Mouse (Mus musculus) lung, postnatal 14 days (tissue): ENCODE data around the gene 4930595D18Rik.
A peak's percentile ranks its signal among the peaks of the same experiment; 100 is the strongest.

Experiments
- DNase-seq: peaks from one replicate; pipeline ENCODE4 v3.0.0; 2021

Gene 4930595D18Rik

DNA sequence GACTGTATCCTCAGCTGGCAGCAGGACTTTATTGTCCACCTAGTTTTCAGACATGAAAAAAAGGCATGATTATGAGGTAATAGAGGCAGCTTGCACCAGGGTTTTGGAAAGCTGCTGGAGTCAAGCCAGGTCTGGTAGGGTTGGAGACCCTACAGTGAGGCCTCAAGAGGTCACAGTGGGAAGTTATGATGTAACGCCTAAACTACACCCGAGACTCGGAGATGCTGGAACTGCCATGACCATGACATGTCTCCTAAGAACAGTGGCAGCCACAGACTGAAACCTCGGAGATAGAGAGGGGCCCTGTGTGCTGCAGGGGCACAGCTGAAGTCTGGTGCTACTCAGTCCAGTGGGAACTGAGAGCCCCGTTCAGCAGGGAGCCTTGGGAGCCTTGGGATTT is at the start of gene 4930595D18Rik:
Gene 4930595D18Rik, minus strand, starts transcription at position 16 of the 400 bp plus-strand sequence.
- no peak for DNase-seq

- no peak for DNase-seq
These were observed 49.5 kb upstream of the 4930595D18Rik start for GRCm38 (mm10) chr12:111233798-111234197.

DNA sequence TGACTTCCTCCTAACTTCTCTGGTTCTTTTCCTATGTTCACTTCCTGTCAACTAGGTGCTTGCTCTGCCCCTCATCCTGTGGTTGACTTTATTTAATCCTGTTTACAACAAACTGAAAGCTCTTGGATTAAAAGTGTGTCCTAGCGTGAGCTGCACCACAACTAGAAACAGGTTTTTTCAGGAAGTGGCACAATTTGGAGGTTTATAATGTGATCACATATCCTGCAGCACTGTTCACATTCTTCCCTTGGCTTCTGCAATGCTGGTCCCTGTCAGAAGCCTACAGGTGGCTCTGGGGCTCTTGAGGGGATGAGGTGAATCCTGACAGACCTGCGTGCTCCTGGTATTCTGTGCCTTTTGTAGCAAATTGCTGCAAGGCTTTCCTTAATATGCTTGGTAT is 46.5 kb upstream of the 4930595D18Rik start:
- DNase-seq: no peak

GRCm38 (mm10) chr12:111228488-111228887 is 44.2 kb upstream of the 4930595D18Rik start:
- DNase-seq: no peak

DNA sequence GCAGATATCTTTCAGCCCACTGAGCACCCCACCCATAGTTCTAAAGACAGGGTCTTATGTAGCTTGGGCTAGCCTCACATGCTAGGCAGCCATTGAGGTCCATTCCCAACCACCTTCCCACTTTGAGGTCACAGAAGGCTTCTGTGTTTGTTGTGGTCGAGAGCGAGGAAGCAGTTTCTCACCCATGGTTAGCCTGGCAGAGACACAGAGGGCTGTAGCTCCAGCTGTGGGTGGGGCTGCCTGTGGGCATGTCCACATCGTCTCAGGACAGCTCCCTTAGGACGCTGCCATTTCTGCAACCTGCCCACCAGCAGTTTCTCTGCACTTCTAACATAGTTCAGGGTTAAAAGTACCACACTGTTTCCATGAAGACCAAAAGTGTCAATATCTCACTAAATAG is 43.1 kb upstream of the 4930595D18Rik start:
- no peak for DNase-seq

- DNase-seq: peak; percentile 21
These were observed 41.0 kb upstream of the 4930595D18Rik start for GRCm38 (mm10) chr12:111225197-111225780.

DNA sequence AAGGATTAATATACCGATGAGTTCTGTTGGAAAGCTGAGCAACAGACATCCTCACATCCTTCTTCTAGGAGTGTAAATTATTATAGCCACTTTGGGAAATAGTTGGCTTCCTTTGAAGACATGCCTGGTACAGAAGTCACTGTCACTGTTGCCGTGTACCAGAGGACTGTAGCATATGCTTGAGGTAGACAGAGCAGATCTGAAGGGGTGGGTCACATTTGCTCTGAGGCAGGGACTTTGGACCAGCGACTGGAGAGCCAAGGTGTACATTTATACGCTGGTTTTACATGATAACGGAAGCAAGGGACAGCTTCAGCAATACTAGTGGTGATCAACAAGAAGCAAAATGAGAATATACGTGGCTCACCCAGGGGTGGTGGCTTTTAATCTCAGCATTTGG is 34.6 kb upstream of the 4930595D18Rik start:
- DNase-seq: no peak

DNA sequence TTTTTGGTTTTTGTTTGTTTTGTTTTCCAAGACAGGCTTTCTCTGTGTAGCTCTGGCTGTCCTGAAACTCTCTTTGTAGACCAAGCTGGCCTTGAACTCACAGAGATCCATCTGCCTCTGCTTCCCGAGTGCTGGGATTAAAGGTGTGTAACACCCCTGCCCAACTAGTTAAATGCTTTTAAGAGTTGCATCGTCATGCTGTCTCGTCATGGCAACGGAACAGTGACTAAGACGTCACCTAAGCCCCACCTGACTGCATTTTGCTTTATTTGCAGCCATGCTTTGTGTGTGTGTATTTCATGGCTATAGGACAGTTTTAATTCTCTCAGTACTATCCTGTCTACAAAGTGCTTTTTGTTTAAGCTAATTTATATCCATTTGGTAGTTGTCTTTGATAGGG is 27.4 kb upstream of the 4930595D18Rik start:
- DNase-seq: no peak

DNA sequence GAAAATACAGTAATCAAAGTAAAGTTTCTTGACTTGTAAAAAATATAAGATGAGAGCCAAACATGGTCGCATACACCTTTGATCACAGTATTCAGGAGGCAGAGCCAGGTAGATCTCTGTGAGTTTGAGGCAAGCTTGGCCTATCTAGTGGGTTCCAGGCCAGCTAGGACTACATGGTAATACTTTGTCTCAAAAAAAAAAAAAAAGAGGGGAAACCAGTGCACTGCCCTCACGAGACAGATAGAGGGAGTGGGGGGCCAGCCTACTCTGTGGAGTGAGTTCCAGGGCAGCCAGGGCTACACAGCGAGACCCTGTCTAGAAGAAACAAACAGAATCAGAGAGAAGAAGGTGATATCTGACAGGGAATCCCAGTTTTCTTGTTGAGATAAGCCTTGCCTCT is 23.4 kb upstream of the 4930595D18Rik start:
- DNase-seq: no peak

- no peak for DNase-seq
These were observed 19.7 kb upstream of the 4930595D18Rik start for GRCm38 (mm10) chr12:111203945-111204344.

- DNase-seq: no peak
These were observed 18.8 kb upstream of the 4930595D18Rik start for GRCm38 (mm10) chr12:111203076-111203475.

- DNase-seq: no peak
These were observed 12.3 kb upstream of the 4930595D18Rik start for GRCm38 (mm10) chr12:111196548-111196947.

- no peak for DNase-seq
These were observed 9.0 kb upstream of the 4930595D18Rik start for GRCm38 (mm10) chr12:111193331-111193730.

GRCm38 (mm10) chr12:111192777-111193176 is 8.5 kb upstream of the 4930595D18Rik start:
- DNase-seq: no peak

DNA sequence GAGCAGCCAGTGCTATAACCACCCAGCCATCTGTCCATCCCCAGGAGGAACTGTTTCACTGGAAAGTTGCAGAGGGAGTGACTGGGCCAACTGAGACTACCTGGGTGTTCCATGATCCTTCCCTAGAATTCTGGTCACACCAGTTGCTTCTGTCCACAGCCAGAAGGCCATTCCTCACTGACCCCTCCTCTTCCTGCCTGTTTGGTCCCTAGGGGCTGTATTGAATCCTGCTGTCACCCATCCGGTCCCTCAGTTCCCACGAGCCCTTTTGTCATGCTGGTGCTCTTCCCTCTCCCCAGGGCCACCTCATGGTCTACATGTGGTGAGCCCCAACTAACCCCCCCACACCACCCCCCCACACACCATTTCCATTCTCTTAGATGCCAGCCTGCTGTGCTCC is 6.6 kb upstream of the 4930595D18Rik start:
- no peak for DNase-seq

DNA sequence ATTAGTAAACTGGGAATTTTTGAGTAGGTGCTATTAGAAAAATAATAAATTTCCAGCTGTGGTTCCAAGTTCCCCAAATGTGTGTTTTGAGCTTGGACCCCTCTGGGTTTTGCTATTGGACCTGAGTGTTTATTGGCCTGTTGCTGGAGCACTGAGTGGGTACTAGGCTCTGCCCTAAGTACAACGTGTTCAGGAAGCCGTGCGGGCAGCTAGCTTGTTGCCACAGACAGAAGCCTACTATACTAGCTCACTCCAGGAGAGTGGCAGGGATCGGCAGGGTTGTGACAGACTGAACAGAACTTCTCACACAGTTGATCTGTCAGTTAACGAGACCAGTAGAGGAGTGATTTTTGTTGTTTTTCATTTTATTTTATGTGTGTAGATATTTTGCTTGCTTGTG is 6.1 kb upstream of the 4930595D18Rik start:
- no peak for DNase-seq

GRCm38 (mm10) chr12:111188295-111188694 is 4.0 kb upstream of the 4930595D18Rik start:
- DNase-seq: no peak

GRCm38 (mm10) chr12:111186986-111187385 is 2.7 kb upstream of the 4930595D18Rik start:
- DNase-seq: no peak

DNA sequence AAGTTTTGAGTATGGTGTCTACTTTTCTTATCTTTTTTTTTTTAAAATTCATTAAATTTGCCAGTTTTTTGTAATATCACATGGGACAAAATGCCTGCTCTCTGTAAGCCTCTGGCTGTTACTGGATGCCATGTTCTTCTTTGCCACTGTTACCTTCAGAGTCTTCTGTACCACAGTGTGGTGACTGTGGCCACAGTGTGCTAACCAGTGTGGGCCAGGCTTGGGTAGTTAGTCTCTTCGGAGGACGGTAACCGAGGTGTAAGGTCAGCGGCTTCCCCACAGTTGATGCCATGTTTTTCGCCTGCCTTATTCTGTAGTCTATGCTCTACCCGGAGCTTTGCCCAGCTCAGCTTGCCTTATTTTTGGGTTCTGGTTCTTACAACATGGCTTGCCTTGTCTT is 1.9 kb downstream of the 4930595D18Rik start:
- DNase-seq: no peak

DNA sequence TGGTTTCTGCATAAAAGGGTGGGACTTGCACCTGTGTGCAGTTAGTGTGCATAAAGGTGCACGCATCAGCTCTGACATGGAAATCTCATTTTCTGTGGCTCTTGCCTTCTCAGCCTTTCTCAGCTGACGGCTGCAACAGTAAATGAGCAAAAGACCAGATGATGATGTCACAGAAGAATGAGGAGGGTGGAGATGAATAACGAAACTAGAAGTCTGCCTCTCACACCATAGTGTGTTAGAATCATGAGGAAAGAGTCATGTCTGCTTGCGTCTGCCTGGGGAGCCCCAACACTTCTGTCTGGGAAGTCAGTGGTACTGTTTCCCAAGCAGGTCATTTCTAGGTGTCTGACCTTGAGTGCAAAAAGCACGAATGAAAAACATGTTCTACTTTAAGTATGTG is 2.4 kb downstream of the 4930595D18Rik start:
- DNase-seq: no peak

GRCm38 (mm10) chr12:111178772-111179171 is 5.5 kb downstream of the 4930595D18Rik start:
- no peak for DNase-seq

- no peak for DNase-seq
These were observed 15.4 kb downstream of the 4930595D18Rik start for GRCm38 (mm10) chr12:111168891-111169290.

- DNase-seq: peak; percentile 25
These were observed 17.5 kb downstream of the 4930595D18Rik start for GRCm38 (mm10) chr12:111166681-111167289.

DNA sequence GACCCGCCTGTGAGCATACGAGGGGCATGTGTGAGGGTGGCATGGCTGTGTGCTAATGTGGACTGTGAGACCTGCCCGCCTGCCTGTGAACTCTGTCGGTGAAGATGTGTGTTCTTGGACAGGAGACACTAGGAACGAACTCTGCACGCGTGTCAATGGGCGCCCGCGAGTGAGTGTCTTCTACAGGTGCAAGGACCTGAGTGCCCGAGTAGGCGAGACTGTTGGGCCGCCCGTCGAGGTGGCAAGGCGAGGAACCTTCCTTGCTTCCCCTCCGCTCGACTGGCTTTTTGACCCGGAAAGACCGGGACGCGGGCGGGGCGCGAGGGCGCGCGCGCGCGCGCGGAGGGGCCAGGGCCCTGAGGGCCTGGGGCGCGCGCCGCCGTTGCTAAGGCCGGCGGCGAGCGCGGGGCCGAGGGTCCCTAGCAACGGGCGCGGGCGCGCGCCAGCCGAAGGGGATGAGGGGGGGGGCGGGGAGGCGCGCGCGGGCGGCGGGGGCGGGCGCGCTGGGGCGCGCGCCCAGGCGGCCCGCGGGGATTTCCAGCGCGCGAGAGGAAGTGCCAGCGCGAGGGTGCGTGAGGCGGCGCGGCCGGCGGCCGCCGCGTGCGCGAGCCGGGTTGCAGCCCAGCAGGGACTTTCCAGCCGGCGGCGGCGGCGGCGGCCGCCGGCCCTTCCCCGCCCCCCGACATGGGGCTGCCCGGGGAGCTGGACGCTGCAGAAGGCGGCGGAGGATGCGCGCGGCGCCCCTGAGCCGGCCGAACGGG is 18.3 kb downstream of the 4930595D18Rik start, which contains the start of gene Traf3:
Gene Traf3, plus strand, starts transcription at position 540 of the 761 bp plus-strand sequence.
- peak; percentile 71 for DNase-seq
